Comparison of ENCODE assay signal across 21 mouse cellular contexts in the genomic region with DNA sequence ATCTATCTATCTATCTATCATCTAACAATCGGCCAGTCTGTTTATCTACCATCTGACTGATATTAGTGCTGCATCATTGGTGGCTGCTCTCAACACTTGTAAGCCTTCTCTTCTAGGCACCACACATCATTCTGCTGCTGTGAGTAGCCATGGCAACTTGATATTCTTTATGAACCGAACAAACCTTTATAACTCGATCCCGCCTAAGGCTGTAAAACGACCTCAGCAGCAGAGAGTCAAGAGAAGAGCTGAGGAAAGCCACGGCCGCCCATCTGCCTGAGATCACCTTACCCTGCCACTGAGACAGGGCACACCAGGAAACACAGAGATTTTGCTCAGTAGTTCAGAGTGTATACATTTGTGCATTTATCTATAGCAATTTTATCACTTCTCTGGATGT.
DNase-seq lines count a peak whose midpoint lies in the region; ATAC-seq lines count a peak whose summit lies in the region.
"Had no signal": no experiment of that assay in that cellular context is flagged by ENCODE, and none has a peak within 500 bp of the region (broad histone marks: within the 10 kb centered on the region; RNA-seq: fewer than 3 reads in every experiment).

No protein-coding gene starts in this region.

- no peak for DNase-seq in hindbrain, embryonic 11.5 days (ENCODE audit: low spot score)
- DNase-seq in neural tube, embryonic 10.5 days (ENCODE audit: extremely low spot score, low spot score): no peak
- no peak for DNase-seq in lung, postnatal 14 days
- DNase-seq in heart, postnatal 25 days (ENCODE audit: low spot score): no peak
- DNase-seq: adrenal gland, postnatal 25 days; B cell, adult 2 months; cerebellum, adult 2 months; gastrocnemius, postnatal 14 days; heart, adult 18-20 months; heart, postnatal 36 days; liver; lung, adult 18-20 months; lung, postnatal 36 days; right cerebral cortex, adult 18-20 months had no signal

- no peak overlapping the region for H3K4me3 ChIP-seq in hindbrain, embryonic 12.5 days
- no peak overlapping the region for H3K4me3 ChIP-seq in hindbrain, embryonic 11.5 days (ENCODE audit: low read depth, low read length)
- H3K4me3 ChIP-seq in neural tube, embryonic 13.5 days: no peak overlapping the region
- H3K4me3 ChIP-seq in midbrain, embryonic 13.5 days (replicated peaks): no peak overlapping the region
- H3K4me3 ChIP-seq: erythroblast, embryonic 14.5 days; heart, embryonic 13.5 days; intestine, embryonic 15.5 days; myocyte had no signal

- intact Hi-C loops in heart, postnatal 25 days (cut with DNase I): no loop called here

- no peaks in the 10 kb centered on the region for H3K36me3 ChIP-seq in hindbrain, embryonic 12.5 days
- no peaks in the 10 kb centered on the region for H3K36me3 ChIP-seq in hindbrain, embryonic 11.5 days (ENCODE audit: control insufficient read depth, insufficient read depth, low read length)
- no peaks in the 10 kb centered on the region for H3K36me3 ChIP-seq in neural tube, embryonic 13.5 days
- H3K36me3 ChIP-seq in midbrain, embryonic 13.5 days: no peaks in the 10 kb centered on the region
- H3K36me3 ChIP-seq: heart, embryonic 13.5 days; intestine, embryonic 15.5 days had no signal

- WGBS in hindbrain, embryonic 12.5 days: 71% methylated on average over 7 of the region's 7 CpGs
- WGBS in hindbrain, embryonic 11.5 days: 70% methylated on average over 7 of the region's 7 CpGs
- WGBS in neural tube, embryonic 13.5 days: 44% methylated on average over 7 of the region's 7 CpGs
- WGBS in midbrain, embryonic 13.5 days: 69% methylated on average over 7 of the region's 7 CpGs

- H3K27ac ChIP-seq in hindbrain, embryonic 12.5 days: peak overlapping the region; percentile 17; the same call in 1 of the 2 replicates
- no peak overlapping the region for H3K27ac ChIP-seq in hindbrain, embryonic 11.5 days (ENCODE audit: low read depth, low read length)
- H3K27ac ChIP-seq in neural tube, embryonic 13.5 days (replicated peaks): no peak overlapping the region
- no peak overlapping the region for H3K27ac ChIP-seq in midbrain, embryonic 13.5 days
- H3K27ac ChIP-seq: heart, embryonic 13.5 days; intestine, embryonic 15.5 days had no signal

- ATAC-seq in hindbrain, embryonic 12.5 days (ENCODE audit: low FRiP score): no peak
- ATAC-seq in hindbrain, embryonic 11.5 days (ENCODE audit: low FRiP score): no peak
- peak; percentile 63; the same call in 1 of the 2 replicates for ATAC-seq in neural tube, embryonic 13.5 days (ENCODE audit: low read depth)
- peak; percentile 69; the same call in 1 of the 2 replicates for ATAC-seq in midbrain, embryonic 13.5 days
- ATAC-seq: intestine, embryonic 15.5 days had no signal

- no peak overlapping the region for H3K9ac ChIP-seq in hindbrain, embryonic 12.5 days
- H3K9ac ChIP-seq in hindbrain, embryonic 11.5 days (ENCODE audit: low read depth, low read length): no peak overlapping the region
- no peak overlapping the region for H3K9ac ChIP-seq in neural tube, embryonic 13.5 days
- no peak overlapping the region for H3K9ac ChIP-seq in midbrain, embryonic 13.5 days (replicated peaks)
- H3K9ac ChIP-seq: heart, embryonic 13.5 days; intestine, embryonic 15.5 days had no signal

- no peak overlapping the region for H3K4me2 ChIP-seq in hindbrain, embryonic 12.5 days (replicated peaks)
- no peak overlapping the region for H3K4me2 ChIP-seq in hindbrain, embryonic 11.5 days (replicated peaks; ENCODE audit: low read depth, low read length)
- H3K4me2 ChIP-seq in neural tube, embryonic 13.5 days: no peak overlapping the region
- H3K4me2 ChIP-seq in midbrain, embryonic 13.5 days (replicated peaks): no peak overlapping the region
- H3K4me2 ChIP-seq: heart, embryonic 13.5 days; intestine, embryonic 15.5 days had no signal

- no peaks in the 10 kb centered on the region; the same call in none of the 2 replicates for H3K4me1 ChIP-seq in hindbrain, embryonic 12.5 days
- H3K4me1 ChIP-seq in hindbrain, embryonic 11.5 days (replicated peaks; ENCODE audit: control insufficient read depth, insufficient read depth, low read length): no peaks in the 10 kb centered on the region
- H3K4me1 ChIP-seq in neural tube, embryonic 13.5 days (replicated peaks): peaks cover 14% of the 10 kb centered on the region
- peaks cover 11% of the 10 kb centered on the region for H3K4me1 ChIP-seq in midbrain, embryonic 13.5 days (replicated peaks)
- H3K4me1 ChIP-seq: intestine, embryonic 15.5 days had no signal

- 0 out of 2 replicates have a peak, but pooled peaks cover 4% of the 10 kb centered on the region for H3K9me3 ChIP-seq in hindbrain, embryonic 12.5 days (replicated peaks)
- H3K9me3 ChIP-seq in hindbrain, embryonic 11.5 days (ENCODE audit: control insufficient read depth, low read length): 0 out of 2 replicates have a peak, but pooled peaks cover 3% of the 10 kb centered on the region
- H3K9me3 ChIP-seq in neural tube, embryonic 13.5 days: no peaks in the 10 kb centered on the region
- H3K9me3 ChIP-seq in midbrain, embryonic 13.5 days: peaks cover 4% of the 10 kb centered on the region; the same call in 1 of the 2 replicates
- H3K9me3 ChIP-seq: intestine, embryonic 15.5 days had no signal

- no peaks in the 10 kb centered on the region for H3K27me3 ChIP-seq in hindbrain, embryonic 12.5 days
- H3K27me3 ChIP-seq in hindbrain, embryonic 11.5 days (ENCODE audit: control insufficient read depth, insufficient read depth, low read length): no peaks in the 10 kb centered on the region
- H3K27me3 ChIP-seq in neural tube, embryonic 13.5 days: peaks cover 3% of the 10 kb centered on the region; the same call in 1 of the 2 replicates
- H3K27me3 ChIP-seq in midbrain, embryonic 13.5 days: peaks cover 2% of the 10 kb centered on the region; the same call in 1 of the 2 replicates
- H3K27me3 ChIP-seq: heart, embryonic 13.5 days; intestine, embryonic 15.5 days had no signal

Comparison
In these comparisons a context has a peak if more than half of its experiments do, and no peak if none do; other contexts are left out.
1. ATAC-seq: peak in neural tube, embryonic 13.5 days (single experiment) and midbrain, embryonic 13.5 days (single experiment); none in hindbrain, embryonic 12.5 days (single experiment) and hindbrain, embryonic 11.5 days (single experiment).